Mouse (Mus musculus) ES-E14 (cell line): ENCODE results near the gene Gm28308. TPM values are rescaled to one million over a fixed set of nuclear protein-coding genes. Genes with fewer than 3 reads are reported as not detected.

Source experiments
- DNase-seq: peaks from one replicate; pipeline ENCODE4 v3.0.0-alpha.2; 2013; ENCODE audit warnings: low read depth, low spot score
- H3K27ac ChIP-seq: 2 replicates; pipeline ENCODE4 v1.5.1; 2012; ENCODE audit warnings: low read depth, mild to moderate bottlenecking, low read length, moderate library complexity, mixed read lengths; ENCODE audit not compliant: poor library complexity, insufficient read depth, severe bottlenecking
- H3K36me3 ChIP-seq: 2 replicates; pipeline ENCODE4 v1.6.1; 2012; ENCODE audit warnings: mild to moderate bottlenecking, low read length, moderate library complexity, mixed read lengths; ENCODE audit not compliant: control insufficient read depth, poor library complexity, insufficient read depth, severe bottlenecking
- H3K4me1 ChIP-seq, 2 experiments: fragments of 150-350 bp in 1 of 2; sonication (generic) in 1 of 2; 2 replicates each; pipeline ENCODE4 v1.6.1; 2012; ENCODE audit warnings: low read length in 2 of 2, mild to moderate bottlenecking in 1 of 2, mixed read lengths in 1 of 2; ENCODE audit not compliant: control insufficient read depth in 2 of 2, insufficient read depth in 2 of 2, poor library complexity in 1 of 2
- H3K4me3 ChIP-seq, 2 experiments: fragments of 150-350 bp in 1 of 2; sonication (generic) in 1 of 2; 2 replicates each; pipeline ENCODE4 v1.5.1; 2012; ENCODE audit warnings: low read length in 2 of 2, low read depth in 1 of 2, mild to moderate bottlenecking in 1 of 2, mixed read lengths in 1 of 2; ENCODE audit not compliant: insufficient read depth in 1 of 2, poor library complexity in 1 of 2, severe bottlenecking in 1 of 2
- H3K9ac ChIP-seq: 2 replicates; pipeline ENCODE4 v1.6.1; 2012; ENCODE audit warnings: low read depth, mild to moderate bottlenecking, low read length, mixed read lengths; ENCODE audit not compliant: poor library complexity, insufficient read depth, severe bottlenecking
- H3K9me3 ChIP-seq: fragments of 150-350 bp; sonication (generic); 2 replicates; pipeline ENCODE4 v1.6.1; 2012; ENCODE audit warnings: low read depth, mild to moderate bottlenecking, low read length; ENCODE audit not compliant: control insufficient read depth, insufficient read depth
- CHD2 ChIP-seq: IDR thresholded peaks from 2 replicates; pipeline ENCODE4 v1.6.1; 2014; ENCODE audit warnings: mild to moderate bottlenecking, low read depth, low read length, inconsistent platforms
- HCFC1 ChIP-seq: IDR thresholded peaks from 2 replicates; pipeline ENCODE4 v1.6.1; 2012; ENCODE audit warnings: low read length, inconsistent platforms, borderline replicate concordance; ENCODE audit not compliant: insufficient read depth
- MAFK ChIP-seq: IDR thresholded peaks from 2 replicates; pipeline ENCODE4 v1.6.1; 2014; ENCODE audit warnings: mild to moderate bottlenecking, low read depth, low read length, inconsistent platforms; ENCODE audit not compliant: insufficient read depth
- ZC3H11A ChIP-seq: IDR thresholded peaks from 2 replicates; pipeline ENCODE4 v1.6.1; 2012; ENCODE audit warnings: low read depth, mild to moderate bottlenecking, inconsistent platforms, low read length, borderline replicate concordance
- ZNF384 ChIP-seq: IDR thresholded peaks from 2 replicates; pipeline ENCODE4 v1.6.1; 2012; ENCODE audit warnings: low read depth, low read length, inconsistent platforms
- in situ Hi-C, 2 experiments: fragments of 600-800 bp; cut with MboI; formaldehyde crosslinking; loops; one replicate each; pipeline ENCODE4 v1.15.1; 2025; ENCODE audit warnings: low sequenced_read_pairs in 2 of 2, inconsistent platforms in 1 of 2; ENCODE audit not compliant: unreplicated experiment in 2 of 2
- total RNA-seq: library from RNA; depleted of rRNA; stranded (reverse); fragments of 300-350 nt; gene quantifications from 2 replicates; pipeline ENCODE4 v1.2.3, GENCODE M21; 2012

Gm28308 gene
- total RNA-seq, 1 experiment = 0.31 TPM

DNA sequence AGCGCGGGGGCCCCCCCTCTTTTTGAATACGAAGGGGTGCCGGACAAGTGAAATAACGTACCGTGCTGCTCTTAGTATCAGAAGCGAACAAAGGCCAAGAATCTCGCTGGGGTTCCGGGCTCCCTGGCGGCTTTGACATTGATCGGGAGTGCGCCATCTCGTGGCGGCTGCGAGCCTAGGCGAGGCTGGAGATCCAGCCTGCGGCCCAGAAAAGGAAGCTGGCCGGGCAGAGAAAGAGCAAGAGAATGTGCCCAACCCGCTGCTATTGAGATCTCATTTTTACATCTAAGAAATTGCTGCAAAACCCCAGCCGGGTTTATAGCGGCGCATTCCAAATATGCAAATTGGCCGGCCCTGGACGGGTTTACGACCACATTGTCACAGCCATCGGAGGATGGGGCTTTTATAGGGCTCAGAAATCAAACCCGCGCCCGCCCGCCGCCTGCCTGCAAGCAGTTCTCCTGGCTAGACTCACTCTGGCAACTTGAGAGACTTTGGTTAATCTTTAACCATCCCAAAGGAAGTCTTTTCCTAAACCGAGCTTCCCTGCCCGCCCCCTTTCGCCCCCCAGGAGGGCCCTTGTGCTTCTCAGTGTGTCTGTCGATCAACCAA lies 27.4 kb upstream of the Gm28308 start, which contains the start of gene Hoxa10:
Gene Hoxa10 (minus strand): TSS at position 466 of the 612 bp plus-strand sequence.
- H3K27ac ChIP-seq = no peak within 1 kb of the TSS
- peaks cover 0 to 6% of the 10 kb centered on the region in 2 experiments; a peak in 2 of 4 replicates for H3K4me1 ChIP-seq
- DNase-seq = no peak
- TF ChIP-seq MAFK (no peak), ZNF384 (no peak), HCFC1 (no peak), ZC3H11A (no peak), CHD2 (no peak)
- in situ Hi-C loops = no loop called here
- no peaks in the 10 kb centered on the region for H3K9me3 ChIP-seq
- H3K9ac ChIP-seq = no peak within 1 kb of the TSS
- H3K4me3 ChIP-seq = peak within 1 kb of the TSS in 1 of 2 experiments; percentile 30; a peak in 1 of 4 replicates
- H3K36me3 ChIP-seq = no peaks in the 10 kb centered on the region

DNA sequence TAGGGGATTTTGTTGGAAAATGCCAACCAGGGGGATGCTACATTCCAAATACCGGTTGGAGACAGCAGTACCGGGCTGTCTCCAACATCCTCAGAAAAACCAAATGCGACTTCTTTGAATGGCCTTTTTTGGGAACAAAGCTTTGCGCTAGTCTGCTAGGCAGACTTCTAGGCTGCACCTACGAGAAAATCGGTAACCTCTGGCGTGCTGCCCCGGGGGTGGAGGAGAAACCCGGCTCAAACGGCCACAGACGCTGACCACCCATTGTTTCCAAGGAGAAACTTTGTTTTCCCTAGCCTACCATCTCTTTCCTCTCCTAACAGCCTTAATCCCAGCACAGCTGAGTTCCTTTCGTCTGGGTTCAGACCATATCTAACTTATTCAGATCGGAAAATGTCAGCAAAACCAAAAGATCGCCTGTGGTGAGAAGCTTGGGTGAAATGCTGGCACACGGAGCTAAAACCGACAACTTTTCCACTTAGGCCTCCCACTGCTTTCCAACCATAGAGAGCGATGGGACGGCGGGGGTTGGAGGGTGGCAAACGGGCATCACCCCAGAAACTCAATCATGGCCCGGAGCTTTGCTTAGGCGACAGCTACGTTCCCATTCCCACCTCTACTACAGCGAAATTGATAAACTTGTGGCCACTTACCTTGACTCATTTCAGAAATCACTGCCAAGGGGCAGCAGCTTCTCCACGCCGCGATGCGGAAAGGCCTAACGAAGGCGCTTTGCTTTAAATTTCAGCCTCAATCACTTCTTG lies 26.7 kb upstream of the Gm28308 start:
- Histone ChIP-seq H3K36me3 (no peaks in the 10 kb centered on the region), H3K9me3 (no peaks in the 10 kb centered on the region), H3K4me1 (peaks cover 0 to 6% of the 10 kb centered on the region in 2 experiments; a peak in 2 of 4 replicates), H3K27ac (no peak overlapping the region), H3K4me3 (peak overlapping the region in 1 of 2 experiments; percentile 30; a peak in 1 of 4 replicates), H3K9ac (no peak overlapping the region)
- no peak for TF ChIP-seq CHD2
- TF ChIP-seq HCFC1 = no peak
- no peak for TF ChIP-seq ZC3H11A
- no peak for TF ChIP-seq ZNF384
- TF ChIP-seq MAFK = no peak
- no peak for DNase-seq
- in situ Hi-C loops = no loop called here

DNA sequence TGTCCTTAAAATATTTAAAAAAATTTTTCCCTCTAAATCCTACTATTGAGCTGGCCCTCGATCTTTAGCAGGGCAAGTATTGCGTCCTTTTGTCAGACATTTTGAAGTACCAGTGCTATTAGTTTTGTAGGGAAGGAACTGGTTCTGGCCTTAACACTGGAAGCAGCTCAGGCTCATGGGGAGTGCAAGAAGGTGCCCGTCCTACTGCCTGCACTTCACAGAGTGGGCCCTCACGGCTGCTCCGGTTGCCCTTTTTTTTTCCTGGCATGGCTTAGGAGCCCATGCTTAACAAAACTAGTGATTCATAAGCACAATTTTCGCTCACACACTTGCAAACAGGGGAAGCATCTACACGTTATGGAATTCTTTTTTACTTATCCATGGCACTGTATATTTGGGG lies 25.8 kb upstream of the Gm28308 start:
- TF ChIP-seq ZC3H11A (no peak), HCFC1 (no peak), ZNF384 (no peak), CHD2 (no peak), MAFK (no peak)
- H3K9ac ChIP-seq = no peak overlapping the region
- no peaks in the 10 kb centered on the region for H3K9me3 ChIP-seq
- H3K27ac ChIP-seq = no peak overlapping the region
- DNase-seq = no peak
- peaks cover 0 to 6% of the 10 kb centered on the region in 2 experiments; a peak in 2 of 4 replicates for H3K4me1 ChIP-seq
- in situ Hi-C loops = no loop called here
- H3K36me3 ChIP-seq = no peaks in the 10 kb centered on the region
- no peak overlapping the region for H3K4me3 ChIP-seq

DNA sequence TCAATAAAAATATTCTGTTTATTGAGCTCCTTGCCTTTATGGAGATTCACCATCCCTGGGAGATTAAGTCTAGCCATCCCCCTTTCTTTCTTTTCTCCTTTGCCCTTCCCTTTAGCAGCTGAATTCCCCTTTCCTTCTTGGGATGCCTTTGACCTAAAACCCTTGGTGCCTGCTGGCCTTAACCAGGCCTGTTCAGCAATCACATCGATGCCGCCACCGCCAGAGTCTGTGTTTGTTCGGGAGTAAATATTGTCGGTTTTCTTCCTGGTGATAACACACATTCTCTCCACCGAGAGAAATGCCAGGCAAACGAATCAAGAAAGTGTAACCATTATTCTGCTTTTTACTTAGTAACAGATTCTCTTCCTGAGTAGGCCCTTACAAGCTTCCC lies 25.0 kb upstream of the Gm28308 start:
- Histone ChIP-seq H3K4me3 (no peak overlapping the region), H3K36me3 (no peaks in the 10 kb centered on the region), H3K9ac (no peak overlapping the region), H3K4me1 (peaks cover 0 to 4% of the 10 kb centered on the region in 2 experiments; a peak in 1 of 4 replicates), H3K27ac (no peak overlapping the region), H3K9me3 (no peaks in the 10 kb centered on the region)
- in situ Hi-C loops = no loop called here
- no peak for DNase-seq
- TF ChIP-seq CHD2 (no peak), ZC3H11A (no peak), HCFC1 (no peak), ZNF384 (no peak), MAFK (no peak)
